Mouse (Mus musculus): ENCODE results near the gene Capn8. TPM values are rescaled to one million over a fixed set of nuclear protein-coding genes. Genes with fewer than 3 reads are reported as not detected.

The Capn8 gene
- not detected for total RNA-seq (2022)

GRCm38 (mm10) chr1:182564408-182565120 lies at the start of gene Capn8:
Gene Capn8, plus strand, starts transcription at chr1:182565007.
- no peak for DNase-seq (ENCODE audit: low spot score)

- DNase-seq (ENCODE audit: low spot score): peak; percentile 85
These were observed 47.8 kb upstream of the Capn8 start, which contains the start of gene Capn2 for GRCm38 (mm10) chr1:182516758-182517676. Gene Capn2, minus strand, starts transcription at chr1:182517608.

- no peak for DNase-seq (ENCODE audit: low spot score)
These were observed 47.2 kb upstream of the Capn8 start for GRCm38 (mm10) chr1:182517677-182518011.

GRCm38 (mm10) chr1:182518143-182518680 lies 46.6 kb upstream of the Capn8 start:
- DNase-seq (ENCODE audit: low spot score): no peak

- no peak for DNase-seq (ENCODE audit: low spot score)
These were observed 46.0 kb upstream of the Capn8 start for GRCm38 (mm10) chr1:182518811-182519210.

GRCm38 (mm10) chr1:182519341-182519740 lies 45.5 kb upstream of the Capn8 start:
- DNase-seq (ENCODE audit: low spot score): no peak

- DNase-seq (ENCODE audit: low spot score): peak; percentile 75
These were observed 44.5 kb upstream of the Capn8 start for GRCm38 (mm10) chr1:182520091-182520937.

- DNase-seq (ENCODE audit: low spot score): no peak
These were observed 43.8 kb upstream of the Capn8 start for GRCm38 (mm10) chr1:182520938-182521500.

GRCm38 (mm10) chr1:182522961-182523360 lies 41.8 kb upstream of the Capn8 start:
- no peak for DNase-seq (ENCODE audit: low spot score)

- no peak for DNase-seq (ENCODE audit: low spot score)
These were observed 41.1 kb upstream of the Capn8 start for GRCm38 (mm10) chr1:182523692-182524091.

- DNase-seq (ENCODE audit: low spot score): no peak
These were observed 39.2 kb upstream of the Capn8 start for GRCm38 (mm10) chr1:182525601-182526000.

GRCm38 (mm10) chr1:182527261-182527766 lies 37.5 kb upstream of the Capn8 start:
- DNase-seq (ENCODE audit: low spot score): no peak

- DNase-seq (ENCODE audit: low spot score): no peak
These were observed 36.6 kb upstream of the Capn8 start for GRCm38 (mm10) chr1:182527921-182528858.

GRCm38 (mm10) chr1:182533583-182533982 lies 31.2 kb upstream of the Capn8 start:
- DNase-seq (ENCODE audit: low spot score): no peak

- no peak for DNase-seq (ENCODE audit: low spot score)
These were observed 29.7 kb upstream of the Capn8 start for GRCm38 (mm10) chr1:182535080-182535481.

GRCm38 (mm10) chr1:182539023-182539940 lies 25.5 kb upstream of the Capn8 start:
- peak; percentile 91 for DNase-seq (ENCODE audit: low spot score)

GRCm38 (mm10) chr1:182542110-182542509 lies 22.7 kb upstream of the Capn8 start:
- DNase-seq (ENCODE audit: low spot score): no peak

- no peak for DNase-seq (ENCODE audit: low spot score)
These were observed 21.7 kb upstream of the Capn8 start for GRCm38 (mm10) chr1:182543136-182543535.

GRCm38 (mm10) chr1:182543906-182544305 lies 20.9 kb upstream of the Capn8 start:
- DNase-seq (ENCODE audit: low spot score): no peak

Measured in heart, adult 8-10 months (tissue).